Mouse (Mus musculus) lung, adult 2 months (tissue): ENCODE data around the gene Dscam.

Experiments
- CTCF ChIP-seq: fragments of 200-500 bp; IDR thresholded peaks from 2 replicates; pipeline ENCODE4 v1.5.1; 2011; ENCODE audit warnings: mild to moderate bottlenecking, low read length, control low read depth; ENCODE audit not compliant: insufficient read depth
- POLR2A ChIP-seq: fragments of 200-500 bp; IDR thresholded peaks from 2 replicates; pipeline ENCODE4 v1.6.1; 2011; ENCODE audit warnings: low read depth, mild to moderate bottlenecking, control low read depth, low read length, borderline replicate concordance; ENCODE audit errors: extremely low read depth

GRCm38 (mm10) chr16:96724123-96724522, 446.4 kb downstream of the Dscam start:
- TF ChIP-seq POLR2A: no peak
- no peak for TF ChIP-seq CTCF
